Mouse (Mus musculus): ENCODE results near the gene Gm28042.

DNA sequence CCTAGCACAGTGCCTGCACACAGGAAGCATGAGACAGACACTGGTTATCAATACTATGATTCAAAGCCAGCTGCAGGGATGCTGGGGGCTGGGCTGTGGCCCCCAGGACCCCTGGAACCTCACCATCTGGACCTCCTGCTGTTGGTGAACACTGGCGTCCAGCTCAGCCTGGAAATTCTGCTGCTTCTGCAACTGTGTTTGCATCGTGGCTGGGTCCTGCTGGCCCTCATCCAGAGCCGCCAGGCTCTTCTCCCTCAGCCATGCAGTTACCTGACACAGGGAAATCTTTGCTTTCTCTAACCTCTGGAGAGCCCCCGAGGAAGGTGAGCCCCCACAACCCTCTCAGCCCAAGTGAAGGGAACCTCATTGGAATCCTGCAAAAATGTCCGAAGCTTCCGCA is 24.1 kb downstream of the Gm28042 start:
- TF ChIP-seq CTCF (IDR thresholded peaks at IDR 0.05; ENCODE audit: low read depth) (no peak), EP300 (IDR thresholded peaks at IDR 0.05; ENCODE audit: low read depth) (no peak)

Data from liver, embryonic 14.5 days (tissue).